Mouse (Mus musculus): ENCODE measurements around the gene Mcpt8. TPM values are rescaled to one million over a fixed set of nuclear protein-coding genes. Genes with fewer than 3 reads are reported as not detected.

Mcpt8 gene
- polyA plus RNA-seq (2017; shearing (Covaris generic)), result not detected

GRCm38 (mm10) chr14:56085167-56085566 is at the start of gene Mcpt8:
TSS of gene Mcpt8 (minus strand) at chr14:56085273.

GRCm38 (mm10) chr14:56132508-56132907 is 47.4 kb upstream of the Mcpt8 start, which contains the start of gene Gzmd:
TSS of gene Gzmd (minus strand) at chr14:56132608.

GRCm38 (mm10) chr14:56120525-56120924 is 35.5 kb upstream of the Mcpt8 start, which contains the start of gene Gzme:
TSS of gene Gzme (minus strand) at chr14:56120625.

GRCm38 (mm10) chr14:56102386-56102785 is 17.3 kb upstream of the Mcpt8 start, which contains the start of gene Ctsg:
TSS of gene Ctsg (minus strand) at chr14:56102574.

GRCm38 (mm10) chr14:56062213-56062612 is 22.9 kb downstream of the Mcpt8 start, which contains the start of gene Mcpt4:
TSS of gene Mcpt4 (minus strand) at chr14:56062313.

GRCm38 (mm10) chr14:56041792-56042191 is 43.3 kb downstream of the Mcpt8 start, which contains the start of gene Mcpt2:
TSS of gene Mcpt2 (plus strand) at chr14:56042041.

Other genes with a start within 250 kb of the Mcpt8 start
- 1.5 TPM for gene Nynrin, start 231.3 kb downstream of the Mcpt8 start, polyA plus RNA-seq (2017; shearing (Covaris generic))
- not detected for gene Cbln3, start 200.9 kb downstream of the Mcpt8 start, polyA plus RNA-seq (2017; shearing (Covaris generic))
- gene Khnyn, start 200.3 kb downstream of the Mcpt8 start, polyA plus RNA-seq (2017; shearing (Covaris generic)), result 115 TPM
- gene Sdr39u1, start 185.0 kb downstream of the Mcpt8 start, polyA plus RNA-seq (2017; shearing (Covaris generic)), result 75.8 TPM
- not detected for gene Cma1, start 140.6 kb downstream of the Mcpt8 start, polyA plus RNA-seq (2017; shearing (Covaris generic))
- not detected for gene Cma2, start 134.3 kb downstream of the Mcpt8 start, polyA plus RNA-seq (2017; shearing (Covaris generic))
- not detected for gene Mcpt1, start 67.3 kb downstream of the Mcpt8 start, polyA plus RNA-seq (2017; shearing (Covaris generic))
- not detected for gene Mcpt9, start 54.8 kb downstream of the Mcpt8 start, polyA plus RNA-seq (2017; shearing (Covaris generic))
- gene Mcpt2, start 43.2 kb downstream of the Mcpt8 start, polyA plus RNA-seq (2017; shearing (Covaris generic)), result not detected
- not detected for gene Mcpt4, start 23.0 kb downstream of the Mcpt8 start, polyA plus RNA-seq (2017; shearing (Covaris generic))
- not detected for gene Ctsg, start 17.3 kb upstream of the Mcpt8 start, polyA plus RNA-seq (2017; shearing (Covaris generic))
- not detected for gene Gzme, start 35.4 kb upstream of the Mcpt8 start, polyA plus RNA-seq (2017; shearing (Covaris generic))
- not detected for gene Gzmd, start 47.3 kb upstream of the Mcpt8 start, polyA plus RNA-seq (2017; shearing (Covaris generic))
- gene Gzmg, start 74.3 kb upstream of the Mcpt8 start, polyA plus RNA-seq (2017; shearing (Covaris generic)), result not detected
- not detected for gene Gzmn, start 89.3 kb upstream of the Mcpt8 start, polyA plus RNA-seq (2017; shearing (Covaris generic))
- gene Gzmf, start 126.1 kb upstream of the Mcpt8 start, polyA plus RNA-seq (2017; shearing (Covaris generic)), result 0.50 TPM
- 5.5 TPM for gene Gzmc, start 149.4 kb upstream of the Mcpt8 start, polyA plus RNA-seq (2017; shearing (Covaris generic))
- gene Gzmb, start 177.0 kb upstream of the Mcpt8 start, polyA plus RNA-seq (2017; shearing (Covaris generic)), result 71.3 TPM

Measured in activated CD4-positive, CD25-positive, alpha-beta regulatory T cell, adult 9 weeks (primary cell).